Mouse (Mus musculus) erythroblast, embryonic 14.5 days (primary cell): ENCODE data around the gene Brd2.

ENCODE experiments used
- GATA1 ChIP-seq: IDR thresholded peaks from 2 replicates; pipeline ENCODE4 v1.6.1; 2012; ENCODE audit warnings: low read length, inconsistent platforms, mixed read lengths
- TAL1 ChIP-seq: IDR thresholded peaks from 3 replicates; pipeline ENCODE4 v1.6.1; 2012; ENCODE audit warnings: low read length, inconsistent platforms, mixed read lengths

DNA sequence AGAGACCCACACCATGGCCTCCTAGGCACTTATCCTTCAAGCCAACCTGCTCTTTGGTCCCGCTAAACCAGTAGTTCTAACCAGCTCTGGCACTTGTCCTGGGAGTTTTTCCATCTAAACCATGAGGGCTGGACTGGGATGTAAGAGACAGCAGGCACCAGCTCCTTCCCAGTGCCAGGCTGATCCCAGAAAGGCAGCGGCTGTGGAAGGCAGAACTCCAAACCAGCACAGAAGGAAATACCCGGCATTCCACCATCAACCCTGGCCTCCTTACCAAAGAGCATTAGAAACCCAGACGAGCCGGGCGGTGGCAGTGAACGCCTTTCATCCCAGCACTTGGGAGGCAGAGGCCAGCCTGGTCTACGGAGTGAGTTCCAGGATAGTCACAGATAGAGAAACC lies 12.1 kb downstream of the Brd2 start:
- TF ChIP-seq TAL1 (no peak), GATA1 (no peak)
